Mouse (Mus musculus): ENCODE results near the gene Rrm1. TPM values are rescaled to one million over a fixed set of nuclear protein-coding genes. Genes with fewer than 3 reads are reported as not detected.
"Not testable (repeated sequence)": the region's sequence is repeated elsewhere in the genome, so short reads cannot be mapped to it uniquely, and the experiment has no call there.

Gene Rrm1
- polyA plus RNA-seq, 2 experiments: 79.7 to 115 TPM

DNA sequence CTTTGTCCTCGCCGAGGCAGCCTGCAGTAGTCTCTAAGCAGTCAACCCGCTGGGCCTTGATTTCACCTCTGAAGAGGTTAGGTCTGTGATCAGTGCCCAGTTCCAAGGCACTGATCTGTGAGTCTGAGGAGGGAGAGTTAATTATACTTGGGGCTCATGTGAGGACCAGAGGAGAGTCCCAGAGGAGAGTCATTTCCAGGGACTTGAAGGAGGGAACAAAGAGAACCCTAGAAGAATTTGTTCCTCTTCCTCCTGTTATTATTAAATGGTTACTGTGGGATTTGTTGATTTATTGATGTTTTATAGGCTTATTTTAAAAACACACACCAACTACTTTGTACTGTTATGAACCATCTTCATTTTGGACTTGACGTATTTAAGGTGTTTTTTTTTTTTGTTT lies 40.1 kb downstream of the Rrm1 start, which contains the start of gene Olfr543:
TSS of gene Olfr543 (minus strand) at position 101 of the 400 bp plus-strand sequence.
- no peak for TF ChIP-seq POLR2A (IDR thresholded peaks at IDR 0.05; ENCODE audit: borderline replicate concordance, extremely low read depth, insufficient read depth, insufficient read length)
- DNase-seq (ENCODE audit: low spot score) (no peak), ATAC-seq (ENCODE audit: low FRiP score, low read depth) (no peak)
- Histone ChIP-seq H3K4me1 (ENCODE audit: control insufficient read depth, insufficient read depth, low read length) (no peaks in the 10 kb centered on the region), H3K27ac (replicated peaks; ENCODE audit: low read depth, low read length) (no peak within 1 kb of the TSS), H3K9me3 (ENCODE audit: control insufficient read depth, low read length) (no peaks in the 10 kb centered on the region), H3K27me3 (ENCODE audit: control insufficient read depth, insufficient read depth, low read length) (no peaks in the 10 kb centered on the region), H3K4me2 (replicated peaks; ENCODE audit: low read depth, low read length, severe bottlenecking) (no peak within 1 kb of the TSS), H3K36me3 (ENCODE audit: control insufficient read depth, insufficient read depth, low read length) (no peaks in the 10 kb centered on the region), H3K4me3 (replicated peaks; ENCODE audit: low read length) (no peak within 1 kb of the TSS), H3K9ac (ENCODE audit: low read depth, low read length, severe bottlenecking) (no peak within 1 kb of the TSS)
- WGBS: 94% methylated on average over 4 of the region's 4 CpGs

GRCm38 (mm10) chr7:102483665-102484064 lies 42.2 kb downstream of the Rrm1 start:
- H3K4me2 ChIP-seq (replicated peaks; ENCODE audit: low read depth, low read length, severe bottlenecking): no peak overlapping the region
- no peak for DNase-seq (ENCODE audit: low spot score)
- no peaks in the 10 kb centered on the region for H3K27me3 ChIP-seq (ENCODE audit: control insufficient read depth, insufficient read depth, low read length)
- no peak overlapping the region for H3K27ac ChIP-seq (replicated peaks; ENCODE audit: low read depth, low read length)
- H3K9ac ChIP-seq (ENCODE audit: low read depth, low read length, severe bottlenecking): no peak overlapping the region
- H3K9me3 ChIP-seq (ENCODE audit: control insufficient read depth, low read length): no peaks in the 10 kb centered on the region
- WGBS: 92% methylated on average over 2 of the region's 2 CpGs
- no peaks in the 10 kb centered on the region for H3K36me3 ChIP-seq (ENCODE audit: control insufficient read depth, insufficient read depth, low read length)
- no peaks in the 10 kb centered on the region for H3K4me1 ChIP-seq (ENCODE audit: control insufficient read depth, insufficient read depth, low read length)
- no peak for TF ChIP-seq POLR2A (IDR thresholded peaks at IDR 0.05; ENCODE audit: borderline replicate concordance, extremely low read depth, insufficient read depth, insufficient read length)
- H3K4me3 ChIP-seq (replicated peaks; ENCODE audit: low read length): no peak overlapping the region
- no peak for ATAC-seq (ENCODE audit: low FRiP score, low read depth)

GRCm38 (mm10) chr7:102484766-102485165 lies 43.3 kb downstream of the Rrm1 start:
- not testable (repeated sequence) for H3K27me3 ChIP-seq (ENCODE audit: control insufficient read depth, insufficient read depth, low read length); H3K36me3 ChIP-seq (ENCODE audit: control insufficient read depth, insufficient read depth, low read length); ATAC-seq (ENCODE audit: low FRiP score, low read depth); H3K4me1 ChIP-seq (ENCODE audit: control insufficient read depth, insufficient read depth, low read length); H3K9ac ChIP-seq (ENCODE audit: low read depth, low read length, severe bottlenecking); H3K4me2 ChIP-seq (replicated peaks; ENCODE audit: low read depth, low read length, severe bottlenecking); H3K9me3 ChIP-seq (ENCODE audit: control insufficient read depth, low read length); H3K4me3 ChIP-seq (replicated peaks; ENCODE audit: low read length); DNase-seq (ENCODE audit: low spot score); H3K27ac ChIP-seq (replicated peaks; ENCODE audit: low read depth, low read length)
- 60% methylated on average over 6 of the region's 8 CpGs for WGBS

GRCm38 (mm10) chr7:102486105-102486504 lies 44.6 kb downstream of the Rrm1 start:
- Histone ChIP-seq H3K36me3 (ENCODE audit: control insufficient read depth, insufficient read depth, low read length) (no peaks in the 10 kb centered on the region), H3K4me1 (ENCODE audit: control insufficient read depth, insufficient read depth, low read length) (no peaks in the 10 kb centered on the region), H3K9me3 (ENCODE audit: control insufficient read depth, low read length) (no peaks in the 10 kb centered on the region), H3K9ac (ENCODE audit: low read depth, low read length, severe bottlenecking) (no peak overlapping the region), H3K27ac (replicated peaks; ENCODE audit: low read depth, low read length) (no peak overlapping the region), H3K4me2 (replicated peaks; ENCODE audit: low read depth, low read length, severe bottlenecking) (no peak overlapping the region), H3K27me3 (ENCODE audit: control insufficient read depth, insufficient read depth, low read length) (no peaks in the 10 kb centered on the region), H3K4me3 (replicated peaks; ENCODE audit: low read length) (no peak overlapping the region)
- DNase-seq (ENCODE audit: low spot score) (no peak), ATAC-seq (ENCODE audit: low FRiP score, low read depth) (no peak)
- WGBS: 74% methylated on average over 1 of the region's 1 CpGs
- TF ChIP-seq POLR2A (IDR thresholded peaks at IDR 0.05; ENCODE audit: borderline replicate concordance, extremely low read depth, insufficient read depth, insufficient read length): no peak

GRCm38 (mm10) chr7:102488161-102488560 lies 46.7 kb downstream of the Rrm1 start, which contains the start of gene Olfr544:
Olfr544 (minus strand) TSS chr7:102488313.
- Histone ChIP-seq H3K27me3 (ENCODE audit: control insufficient read depth, insufficient read depth, low read length) (no peaks in the 10 kb centered on the region), H3K9ac (ENCODE audit: low read depth, low read length, severe bottlenecking) (no peak within 1 kb of the TSS), H3K4me2 (replicated peaks; ENCODE audit: low read depth, low read length, severe bottlenecking) (no peak within 1 kb of the TSS), H3K4me3 (replicated peaks; ENCODE audit: low read length) (no peak within 1 kb of the TSS), H3K36me3 (ENCODE audit: control insufficient read depth, insufficient read depth, low read length) (no peaks in the 10 kb centered on the region), H3K27ac (replicated peaks; ENCODE audit: low read depth, low read length) (no peak within 1 kb of the TSS), H3K4me1 (ENCODE audit: control insufficient read depth, insufficient read depth, low read length) (no peaks in the 10 kb centered on the region), H3K9me3 (ENCODE audit: control insufficient read depth, low read length) (no peaks in the 10 kb centered on the region)
- no peak for ATAC-seq (ENCODE audit: low FRiP score, low read depth)
- no peak for DNase-seq (ENCODE audit: low spot score)
- WGBS: 58% methylated on average over 1 of the region's 1 CpGs
- no peak for TF ChIP-seq POLR2A (IDR thresholded peaks at IDR 0.05; ENCODE audit: borderline replicate concordance, extremely low read depth, insufficient read depth, insufficient read length)

GRCm38 (mm10) chr7:102494416-102494815 lies 52.9 kb downstream of the Rrm1 start:
- DNase-seq (ENCODE audit: low spot score); H3K36me3 ChIP-seq (ENCODE audit: control insufficient read depth, insufficient read depth, low read length); ATAC-seq (ENCODE audit: low FRiP score, low read depth); H3K9ac ChIP-seq (ENCODE audit: low read depth, low read length, severe bottlenecking); H3K27ac ChIP-seq (replicated peaks; ENCODE audit: low read depth, low read length); H3K27me3 ChIP-seq (ENCODE audit: control insufficient read depth, insufficient read depth, low read length); H3K4me3 ChIP-seq (replicated peaks; ENCODE audit: low read length); H3K4me1 ChIP-seq (ENCODE audit: control insufficient read depth, insufficient read depth, low read length); H3K4me2 ChIP-seq (replicated peaks; ENCODE audit: low read depth, low read length, severe bottlenecking); H3K9me3 ChIP-seq (ENCODE audit: control insufficient read depth, low read length): not testable (repeated sequence)
- 42% methylated on average over 6 of the region's 7 CpGs for WGBS

All from limb, embryonic 14.5 days (tissue).